Mouse (Mus musculus): ENCODE data around the gene Gm9049.
"Not testable (repeated sequence)": the region's sequence is repeated elsewhere in the genome, so short reads cannot be mapped to it uniquely, and the experiment has no call there.

The Gm9049 gene

GRCm38 (mm10) chr10:118354005-118354404 is at the start of gene Gm9049:
Gm9049 (minus strand) TSS chr10:118354105.
- not testable (repeated sequence) for DNase-seq

GRCm38 (mm10) chr10:118399917-118400316 is 46.0 kb upstream of the Gm9049 start:
- DNase-seq: no peak

GRCm38 (mm10) chr10:118370443-118370842 is 16.5 kb upstream of the Gm9049 start:
- DNase-seq: peak; percentile 90

GRCm38 (mm10) chr10:118369518-118369917 is 15.6 kb upstream of the Gm9049 start:
- no peak for DNase-seq

GRCm38 (mm10) chr10:118348579-118348978 is 5.3 kb downstream of the Gm9049 start, which contains the start of gene Gm9048:
Gm9048 (minus strand) TSS chr10:118348679.
- not testable (repeated sequence) for DNase-seq

- DNase-seq: not testable (repeated sequence)
Observed at GRCm38 (mm10) chr10:118343155-118343554, 10.8 kb downstream of the Gm9049 start, which contains the start of gene Gm9046. Gm9046 (minus strand) TSS chr10:118343255.

- not testable (repeated sequence) for DNase-seq
Observed at GRCm38 (mm10) chr10:118337731-118338130, 16.2 kb downstream of the Gm9049 start, which contains the start of gene Gm9045. Gm9045 (minus strand) TSS chr10:118337831.

GRCm38 (mm10) chr10:118332308-118332707 is 21.6 kb downstream of the Gm9049 start, which contains the start of gene Gm9044:
Gm9044 (minus strand) TSS chr10:118332408.
- not testable (repeated sequence) for DNase-seq

- DNase-seq: not testable (repeated sequence)
Observed at GRCm38 (mm10) chr10:118326869-118327268, 27.0 kb downstream of the Gm9049 start, which contains the start of gene Gm9040. Gm9040 (minus strand) TSS chr10:118326969.

- no peak for DNase-seq
Observed at GRCm38 (mm10) chr10:118319024-118319423, 34.9 kb downstream of the Gm9049 start.

GRCm38 (mm10) chr10:118302133-118302532 is 51.8 kb downstream of the Gm9049 start:
- not testable (repeated sequence) for DNase-seq

Data from retina, postnatal 1 day (tissue).